Mouse (Mus musculus) limb, embryonic 11.5 days (tissue): ENCODE results near the gene Rbfox3. TPM values are rescaled to one million over a fixed set of nuclear protein-coding genes. Genes with fewer than 3 reads are reported as not detected.

Experiments used
- ATAC-seq: fragments of 200-750 bp; cut with Nextera tagmentation; 2 replicates; pipeline ENCODE4 v1.8.0; 2017; ENCODE audit warnings: low read depth; ENCODE audit not compliant: insufficient number of reproducible peaks, low FRiP score, low TSS enrichment
- DNase-seq: peaks from one replicate; pipeline ENCODE4 v3.0.0-alpha.2; 2015; ENCODE audit warnings: low spot score
- H3K27ac ChIP-seq: fragments of 300-500 bp; sonication (generic); replicated peaks from 2 replicates; pipeline ENCODE4 v1.5.1; 2014; ENCODE audit warnings: low read depth, mild to moderate bottlenecking, low read length
- H3K27me3 ChIP-seq: fragments of 300-500 bp; sonication (generic); 2 replicates; pipeline ENCODE4 v1.6.1; 2014; ENCODE audit warnings: mild to moderate bottlenecking, low read length, mixed read lengths; ENCODE audit not compliant: control insufficient read depth, insufficient read depth
- H3K36me3 ChIP-seq: fragments of 300-500 bp; sonication (generic); 2 replicates; pipeline ENCODE4 v1.6.1; 2014; ENCODE audit warnings: mild to moderate bottlenecking, low read length, moderate library complexity, mixed read lengths; ENCODE audit not compliant: control insufficient read depth, insufficient read depth
- H3K4me1 ChIP-seq: fragments of 300-500 bp; sonication (generic); 2 replicates; pipeline ENCODE4 v1.6.1; 2014; ENCODE audit warnings: low read length, mixed read lengths; ENCODE audit not compliant: control insufficient read depth, insufficient read depth
- H3K4me2 ChIP-seq: fragments of 300-500 bp; sonication (generic); 2 replicates; pipeline ENCODE4 v1.6.1; 2014; ENCODE audit warnings: low read depth, mild to moderate bottlenecking, moderate library complexity; ENCODE audit not compliant: severe bottlenecking
- H3K4me3 ChIP-seq: fragments of 300-500 bp; sonication (generic); 2 replicates; pipeline ENCODE4 v1.5.1; 2014; ENCODE audit warnings: low read depth, low read length
- H3K9ac ChIP-seq: fragments of 300-500 bp; sonication (generic); 2 replicates; pipeline ENCODE4 v1.6.1; 2014; ENCODE audit warnings: mild to moderate bottlenecking, low read length
- H3K9me3 ChIP-seq: fragments of 300-500 bp; sonication (generic); 2 replicates; pipeline ENCODE4 v1.6.1; 2016; ENCODE audit warnings: low read length; ENCODE audit not compliant: control insufficient read depth
- WGBS: fragments of 180-500 bp; shearing (Covaris S2); extraction: QIAGEN DNeasy Blood & Tissue Kit; methylation state at CpG from one replicate; pipeline ENCODE4 v1.1.7; 2014; 5-methylcytosine and 5-hydroxymethylcytosine counted together
- polyA plus RNA-seq: library from polyadenylated mRNA; unstranded; fragments of >200 nt; fragmentation: Nextera tagmentation; extraction: Ambion mirVana; gene quantifications from 2 replicates; pipeline ENCODE4 v1.2.1, GENCODE M21; 2014

Gene Rbfox3
- polyA plus RNA-seq, 1 experiment from 2014 or later, result 1.9 TPM

- Histone ChIP-seq H3K36me3 (no peaks in the 10 kb centered on the region), H3K27ac (no peak overlapping the region), H3K4me2 (no peak overlapping the region), H3K9ac (no peak overlapping the region), H3K9me3 (no peaks in the 10 kb centered on the region), H3K4me3 (no peak overlapping the region), H3K4me1 (peaks cover 6% of the 10 kb centered on the region; the same call in 1 of the 2 replicates), H3K27me3 (no peaks in the 10 kb centered on the region)
- no peak for DNase-seq
- 43% methylated on average over 11 of the region's 11 CpGs for WGBS
- ATAC-seq, result no peak
Observed at GRCm38 (mm10) chr11:118813942-118814341, 97.5 kb downstream of the Rbfox3 start.

- no peak for DNase-seq
- no peak overlapping the region for H3K4me2 ChIP-seq
- ATAC-seq, result no peak
- peaks cover 6% of the 10 kb centered on the region; the same call in 1 of the 2 replicates for H3K4me1 ChIP-seq
- no peaks in the 10 kb centered on the region for H3K9me3 ChIP-seq
- no peak overlapping the region for H3K4me3 ChIP-seq
- no peak overlapping the region for H3K9ac ChIP-seq
- no peaks in the 10 kb centered on the region for H3K27me3 ChIP-seq
- no peak overlapping the region for H3K27ac ChIP-seq
- no peaks in the 10 kb centered on the region for H3K36me3 ChIP-seq
- 90% methylated on average over 7 of the region's 7 CpGs for WGBS
Observed at GRCm38 (mm10) chr11:118811404-118811803, 100.0 kb downstream of the Rbfox3 start.

- Histone ChIP-seq H3K36me3 (no peaks in the 10 kb centered on the region), H3K27me3 (no peaks in the 10 kb centered on the region), H3K9ac (no peak overlapping the region), H3K27ac (no peak overlapping the region), H3K4me3 (no peak overlapping the region), H3K4me1 (no peaks in the 10 kb centered on the region), H3K4me2 (no peak overlapping the region), H3K9me3 (no peaks in the 10 kb centered on the region)
- ATAC-seq (no peak), DNase-seq (peak; percentile 33)
- 34% methylated on average over 15 of the region's 15 CpGs for WGBS
Observed at GRCm38 (mm10) chr11:118807511-118807910, 103.9 kb downstream of the Rbfox3 start.

GRCm38 (mm10) chr11:118794856-118795602, 116.4 kb downstream of the Rbfox3 start:
- H3K4me2 ChIP-seq, result no peak overlapping the region
- no peak overlapping the region for H3K27ac ChIP-seq
- peaks cover 10% of the 10 kb centered on the region for H3K4me1 ChIP-seq
- no peaks in the 10 kb centered on the region for H3K36me3 ChIP-seq
- H3K9me3 ChIP-seq, result no peaks in the 10 kb centered on the region
- H3K4me3 ChIP-seq, result no peak overlapping the region
- no peaks in the 10 kb centered on the region for H3K27me3 ChIP-seq
- no peak overlapping the region for H3K9ac ChIP-seq
- no peak for ATAC-seq
- 60% methylated on average over 8 of the region's 8 CpGs for WGBS
- DNase-seq, result no peak

- no peak overlapping the region for H3K4me2 ChIP-seq
- no peak for ATAC-seq
- 60% methylated on average over 16 of the region's 16 CpGs for WGBS
- no peak for DNase-seq
- no peak overlapping the region for H3K4me3 ChIP-seq
- no peaks in the 10 kb centered on the region for H3K36me3 ChIP-seq
- no peaks in the 10 kb centered on the region for H3K9me3 ChIP-seq
- H3K27me3 ChIP-seq, result no peaks in the 10 kb centered on the region
- peaks cover 10% of the 10 kb centered on the region for H3K4me1 ChIP-seq
- H3K9ac ChIP-seq, result no peak overlapping the region
- no peak overlapping the region for H3K27ac ChIP-seq
Observed at GRCm38 (mm10) chr11:118793639-118794021, 117.8 kb downstream of the Rbfox3 start.

- Histone ChIP-seq H3K27me3 (no peaks in the 10 kb centered on the region), H3K36me3 (no peaks in the 10 kb centered on the region), H3K27ac (no peak overlapping the region), H3K9ac (no peak overlapping the region), H3K9me3 (no peaks in the 10 kb centered on the region), H3K4me1 (peaks cover 10% of the 10 kb centered on the region), H3K4me3 (no peak overlapping the region), H3K4me2 (no peak overlapping the region)
- no peak for DNase-seq
- no peak for ATAC-seq
- WGBS, result 76% methylated on average over 10 of the region's 10 CpGs
Observed at GRCm38 (mm10) chr11:118792916-118793638, 118.3 kb downstream of the Rbfox3 start.

DNA sequence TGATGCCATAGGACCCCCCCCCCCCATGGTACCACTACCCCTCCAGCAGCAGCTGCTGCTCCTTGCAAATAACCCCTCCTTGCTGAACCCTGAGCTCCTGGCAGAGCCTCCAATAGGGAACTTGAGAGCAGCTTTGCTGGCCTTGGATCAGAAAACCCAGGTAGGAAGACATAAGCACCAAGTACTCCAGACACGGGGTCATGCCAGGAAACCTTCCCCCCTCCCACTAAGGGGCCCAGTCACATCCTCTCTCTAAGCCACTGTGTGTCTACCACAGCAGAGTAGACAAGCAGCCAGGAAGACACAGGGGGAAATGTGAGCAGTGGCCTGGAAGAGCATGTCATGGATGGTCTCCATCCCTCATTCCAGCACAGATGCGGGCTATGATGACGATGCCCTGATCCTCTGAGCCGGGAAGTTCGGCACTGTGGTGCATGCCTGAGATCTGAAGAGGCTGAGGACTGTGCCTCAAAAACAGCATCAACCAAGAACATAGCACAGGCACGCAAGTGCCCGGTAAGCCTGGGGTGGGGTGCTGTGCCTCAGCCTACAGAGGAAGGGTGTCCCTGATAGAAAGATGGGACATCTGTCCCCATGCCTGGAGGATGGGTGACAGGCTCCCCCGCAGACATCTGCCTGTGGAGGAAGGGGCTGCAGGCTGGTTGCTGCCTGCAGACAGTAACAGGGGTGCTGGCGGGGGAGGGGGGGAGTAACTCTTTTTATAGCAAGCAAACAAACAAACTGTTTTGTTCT, 119.1 kb downstream of the Rbfox3 start:
- Histone ChIP-seq H3K36me3 (no peaks in the 10 kb centered on the region), H3K27ac (no peak overlapping the region), H3K4me3 (no peak overlapping the region), H3K9ac (no peak overlapping the region), H3K4me1 (peaks cover 10% of the 10 kb centered on the region), H3K9me3 (no peaks in the 10 kb centered on the region), H3K4me2 (no peak overlapping the region), H3K27me3 (no peaks in the 10 kb centered on the region)
- ATAC-seq (no peak), DNase-seq (no peak)
- 74% methylated on average over 9 of the region's 9 CpGs for WGBS

- 78% methylated on average over 6 of the region's 6 CpGs for WGBS
- no peaks in the 10 kb centered on the region for H3K36me3 ChIP-seq
Observed at GRCm38 (mm10) chr11:118791391-118791790, 120.0 kb downstream of the Rbfox3 start.

More at GRCm38 (mm10) chr11:118791391-118791790, 120.0 kb downstream of the Rbfox3 start:
- Histone ChIP-seq H3K27me3 (no peaks in the 10 kb centered on the region), H3K9ac (no peak overlapping the region), H3K27ac (no peak overlapping the region), H3K9me3 (no peaks in the 10 kb centered on the region), H3K4me1 (peaks cover 10% of the 10 kb centered on the region), H3K4me3 (no peak overlapping the region), H3K4me2 (no peak overlapping the region)
- ATAC-seq (no peak), DNase-seq (no peak)
